Mouse (Mus musculus): ENCODE measurements around the gene Usp7. TPM values are rescaled to one million over a fixed set of nuclear protein-coding genes. Genes with fewer than 3 reads are reported as not detected.
"Not testable (repeated sequence)": the region's sequence is repeated elsewhere in the genome, so short reads cannot be mapped to it uniquely, and the experiment has no call there.

Usp7 gene
- total and polyA plus RNA-seq, 3 experiments: 94.2 to 425 (median 101) TPM

GRCm38 (mm10) chr16:8733624-8734023, 58.5 kb downstream of the Usp7 start:
- Histone ChIP-seq H3K36me3 (ENCODE audit: control insufficient read depth in 1 of 2, insufficient read depth in 2 of 2, low read length in 2 of 2) (peaks cover 6 to 32% of the 10 kb centered on the region in 2 experiments), H3K27ac (ENCODE audit: control insufficient read depth, low read depth, low read length) (no peak overlapping the region)
- TF ChIP-seq EP300 (IDR thresholded peaks at IDR 0.05; ENCODE audit: low read depth in 1 of 2, low read length in 2 of 2) (no peak), BHLHE40 (IDR thresholded peaks at IDR 0.05; ENCODE audit: borderline replicate concordance, low read depth, low read length) (no peak), MYB (IDR thresholded peaks at IDR 0.05; ENCODE audit: low read depth, low read length) (no peak), ZC3H11A (IDR thresholded peaks at IDR 0.05; ENCODE audit: low read depth, low read length) (no peak), POLR2AphosphoS5 (IDR thresholded peaks at IDR 0.05; ENCODE audit: borderline replicate concordance, low read depth, low read length) (no peak), SIN3A (IDR thresholded peaks at IDR 0.05; ENCODE audit: low read length) (no peak), MAZ (IDR thresholded peaks at IDR 0.05; ENCODE audit: low read depth, low read length) (no peak), RCOR1 (IDR thresholded peaks at IDR 0.05; ENCODE audit: low read depth, low read length) (no peak), MYC (IDR thresholded peaks at IDR 0.05; ENCODE audit: low read depth, low read length) (no peak), POLR2AphosphoS2 (IDR thresholded peaks at IDR 0.05; ENCODE audit: low read length) (no peak), TCF12 (IDR thresholded peaks at IDR 0.05; ENCODE audit: low read depth, low read length) (no peak), KAT2A (conservative IDR thresholded peaks at IDR 0.05; ENCODE audit: low read depth, low read length) (no peak), ETS1 (IDR thresholded peaks at IDR 0.05; ENCODE audit: low read depth, low read length) (no peak)

GRCm38 (mm10) chr16:8732450-8732849, 59.7 kb downstream of the Usp7 start:
- not testable (repeated sequence) for H3K4me3 ChIP-seq (ENCODE audit: control insufficient read depth in 1 of 2, insufficient read depth in 1 of 2, low read depth in 2 of 2, low read length in 2 of 2); H3K9ac ChIP-seq (ENCODE audit: control insufficient read depth, low read depth, low read length, poor library complexity, severe bottlenecking); H3K27ac ChIP-seq (ENCODE audit: control insufficient read depth, low read depth, low read length); H3K27me3 ChIP-seq (ENCODE audit: control insufficient read depth in 1 of 2, insufficient read depth in 2 of 2, low read length in 2 of 2); H3K9me3 ChIP-seq (replicated peaks; ENCODE audit: insufficient read depth, low read length); DNase-seq (ENCODE audit: low read depth, low spot score)
- Histone ChIP-seq H3K4me1 (ENCODE audit: control insufficient read depth in 1 of 2, insufficient read depth in 2 of 2, low read length in 2 of 2) (peaks cover 7 to 42% of the 10 kb centered on the region in 2 experiments; a peak in 3 of 4 replicates), H3K36me3 (ENCODE audit: control insufficient read depth in 1 of 2, insufficient read depth in 2 of 2, low read length in 2 of 2) (peaks cover 12 to 34% of the 10 kb centered on the region in 2 experiments), H3K79me2 (ENCODE audit: control insufficient read depth, insufficient read depth, low read length, poor library complexity) (peaks cover 93% of the 10 kb centered on the region)
- TF ChIP-seq TBP (IDR thresholded peaks at IDR 0.05; ENCODE audit: low read depth, low read length) (0 out of 2 replicates have a peak, but pooled peaks have one; percentile 4), ZNF384 (IDR thresholded peaks at IDR 0.05; ENCODE audit: low read depth, low read length) (peak; percentile 56; the same call in 1 of the 2 replicates)

More at GRCm38 (mm10) chr16:8733624-8734023, 58.5 kb downstream of the Usp7 start:
- H3K4me1 ChIP-seq (ENCODE audit: control insufficient read depth in 1 of 2, insufficient read depth in 2 of 2, low read length in 2 of 2): peaks cover 7 to 34% of the 10 kb centered on the region in 2 experiments; a peak in 3 of 4 replicates
- no peaks in the 10 kb centered on the region for H3K9me3 ChIP-seq (replicated peaks; ENCODE audit: insufficient read depth, low read length)
- H3K4me3 ChIP-seq (ENCODE audit: control insufficient read depth in 1 of 2, insufficient read depth in 1 of 2, low read depth in 2 of 2, low read length in 2 of 2): no peak overlapping the region
- H3K27me3 ChIP-seq (ENCODE audit: control insufficient read depth in 1 of 2, insufficient read depth in 2 of 2, low read length in 2 of 2): no peaks in the 10 kb centered on the region
- peaks cover 96% of the 10 kb centered on the region for H3K79me2 ChIP-seq (ENCODE audit: control insufficient read depth, insufficient read depth, low read length, poor library complexity)
- no peak overlapping the region for H3K9ac ChIP-seq (ENCODE audit: control insufficient read depth, low read depth, low read length, poor library complexity, severe bottlenecking)
- DNase-seq (ENCODE audit: low read depth, low spot score): no peak

- H3K4me1 ChIP-seq (ENCODE audit: control insufficient read depth in 1 of 2, insufficient read depth in 2 of 2, low read length in 2 of 2): peaks cover 7 to 43% of the 10 kb centered on the region in 2 experiments; a peak in 3 of 4 replicates
- no peak overlapping the region for H3K4me3 ChIP-seq (ENCODE audit: control insufficient read depth in 1 of 2, insufficient read depth in 1 of 2, low read depth in 2 of 2, low read length in 2 of 2)
- no peak overlapping the region for H3K9ac ChIP-seq (ENCODE audit: control insufficient read depth, low read depth, low read length, poor library complexity, severe bottlenecking)
- H3K36me3 ChIP-seq (ENCODE audit: control insufficient read depth in 1 of 2, insufficient read depth in 2 of 2, low read length in 2 of 2): peaks cover 12 to 40% of the 10 kb centered on the region in 2 experiments
- H3K27ac ChIP-seq (ENCODE audit: control insufficient read depth, low read depth, low read length): no peak overlapping the region
- no peaks in the 10 kb centered on the region for H3K27me3 ChIP-seq (ENCODE audit: control insufficient read depth in 1 of 2, insufficient read depth in 2 of 2, low read length in 2 of 2)
- peaks cover 89% of the 10 kb centered on the region for H3K79me2 ChIP-seq (ENCODE audit: control insufficient read depth, insufficient read depth, low read length, poor library complexity)
- no peak for TF ChIP-seq NRF1 (IDR thresholded peaks at IDR 0.05; ENCODE audit: insufficient read depth, low read depth, low read length, poor library complexity, severe bottlenecking)
- TF ChIP-seq MAFK (IDR thresholded peaks at IDR 0.05; ENCODE audit: borderline replicate concordance, low read depth, low read length): no peak
- no peak for TF ChIP-seq MAZ (IDR thresholded peaks at IDR 0.05; ENCODE audit: low read depth, low read length)
- no peak for TF ChIP-seq UBTF (IDR thresholded peaks at IDR 0.05; ENCODE audit: borderline replicate concordance, insufficient read depth, low read depth, low read length)
- no peak for TF ChIP-seq TBP (IDR thresholded peaks at IDR 0.05; ENCODE audit: low read depth, low read length)
- no peak for TF ChIP-seq ZMIZ1 (IDR thresholded peaks at IDR 0.05; ENCODE audit: low read depth, low read length)
- no peak for TF ChIP-seq POLR2AphosphoS5 (IDR thresholded peaks at IDR 0.05; ENCODE audit: borderline replicate concordance, low read depth, low read length)
- no peak for TF ChIP-seq MYB (IDR thresholded peaks at IDR 0.05; ENCODE audit: low read depth, low read length)
- TF ChIP-seq USF2 (IDR thresholded peaks at IDR 0.05; ENCODE audit: borderline replicate concordance in 1 of 2, insufficient read depth in 1 of 2, low read depth in 1 of 2, low read length in 2 of 2): no peak
- TF ChIP-seq CTCF (IDR thresholded peaks at IDR 0.05 in 2 of 3, conservative IDR thresholded peaks at IDR 0.05 in 1 of 3; ENCODE audit: control insufficient read depth in 1 of 3, insufficient read depth in 1 of 3, low read depth in 2 of 3, low read length in 3 of 3, poor library complexity in 1 of 3, severe bottlenecking in 1 of 3): no peak
- TF ChIP-seq MAX (IDR thresholded peaks at IDR 0.05; ENCODE audit: low read length): no peak
- no peak for TF ChIP-seq RCOR1 (IDR thresholded peaks at IDR 0.05; ENCODE audit: low read depth, low read length)
- TF ChIP-seq GATA1 (IDR thresholded peaks at IDR 0.05; ENCODE audit: low read depth, low read length): no peak
- no peak for TF ChIP-seq MXI1 (IDR thresholded peaks at IDR 0.05; ENCODE audit: low read depth, low read length)
- no peak for TF ChIP-seq ZC3H11A (IDR thresholded peaks at IDR 0.05; ENCODE audit: low read depth, low read length)
- DNase-seq (ENCODE audit: low read depth, low spot score): no peak
- no peaks in the 10 kb centered on the region for H3K9me3 ChIP-seq (replicated peaks; ENCODE audit: insufficient read depth, low read length)
Measured at GRCm38 (mm10) chr16:8731630-8732029, 60.5 kb downstream of the Usp7 start.

All from MEL (cell line).